Mouse (Mus musculus) G1E (cell line): Measurements from ENCODE around the gene Plod2. TPM values are rescaled to one million over a fixed set of nuclear protein-coding genes. Genes with fewer than 3 reads are reported as not detected.

Source experiments
- ATAC-seq: 2 replicates; pipeline ENCODE4 v1.8.0; 2016; ENCODE audit warnings: mild to moderate bottlenecking; ENCODE audit not compliant: insufficient number of reproducible peaks, poor library complexity, low FRiP score, severe bottlenecking; ENCODE audit errors: extremely low read depth
- DNase-seq: peaks from one replicate; pipeline ENCODE4 v3.0.0; 2012; ENCODE audit warnings: low spot score
- H3K27me3 ChIP-seq: 2 replicates; pipeline ENCODE4 v1.6.1; 2012; ENCODE audit warnings: mild to moderate bottlenecking, low read length, inconsistent platforms; ENCODE audit not compliant: insufficient read depth
- H3K36me3 ChIP-seq: replicated peaks from 2 replicates; pipeline ENCODE3; 2012; ENCODE audit warnings: mild to moderate bottlenecking, inconsistent platforms
- H3K4me1 ChIP-seq: 2 replicates; pipeline ENCODE4 v1.6.1; 2012; ENCODE audit warnings: low read depth, low read length, inconsistent platforms, mixed read lengths; ENCODE audit not compliant: insufficient read depth
- H3K4me3 ChIP-seq: 2 replicates; pipeline ENCODE4 v1.5.1; 2012; ENCODE audit warnings: low read depth, mild to moderate bottlenecking, inconsistent platforms, low read length, moderate library complexity, mixed read lengths
- H3K9me3 ChIP-seq: replicated peaks from 2 replicates; pipeline ENCODE4 v1.6.1; 2012; ENCODE audit warnings: inconsistent platforms
- CTCF ChIP-seq: IDR thresholded peaks from 2 replicates; pipeline ENCODE4 v1.5.1; 2012; ENCODE audit warnings: low read depth, low read length, inconsistent platforms, mixed read lengths
- GATA1 ChIP-seq: IDR thresholded peaks from 2 replicates; pipeline ENCODE4 v1.6.1; 2012; ENCODE audit warnings: borderline replicate concordance, low read length, inconsistent platforms, mixed read lengths
- GATA2 ChIP-seq: IDR thresholded peaks from 2 replicates; pipeline ENCODE4 v1.6.1; 2012; ENCODE audit warnings: low read depth, low read length, inconsistent platforms, borderline replicate concordance
- POLR2AphosphoS5 ChIP-seq: IDR thresholded peaks from 2 replicates; pipeline ENCODE4 v1.6.1; 2012; ENCODE audit warnings: low read depth, low read length, inconsistent platforms; ENCODE audit not compliant: insufficient replicate concordance
- TAL1 ChIP-seq: conservative IDR thresholded peaks from 2 replicates; pipeline ENCODE4 v1.6.1; 2012; ENCODE audit warnings: low read depth, low read length, inconsistent platforms, mixed read lengths
- polyA plus RNA-seq: library from polyadenylated mRNA; stranded (reverse); fragments of >175 nt; gene quantifications from 2 replicates; pipeline ENCODE4 v1.2.3, GENCODE M21; 2012
- total RNA-seq, 2 experiments: library from RNA; stranded (forward) in 1 of 2; stranded (reverse) in 1 of 2; fragments of 200-1000 nt in 1 of 2; fragments of >200 nt in 1 of 2; fragmentation: Nextera tagmentation in 1 of 2; gene quantifications; 2 replicates each; pipeline ENCODE4 v1.2.3; 2014 to 2017

Plod2 gene
- total and polyA plus RNA-seq, 3 experiments: 4.9 to 155 (median 123) TPM

GRCm38 (mm10) chr9:92617376-92617775 is 75.4 kb downstream of the Plod2 start:
- H3K9me3 ChIP-seq: no peaks in the 10 kb centered on the region
- H3K36me3 ChIP-seq: no peaks in the 10 kb centered on the region
- ATAC-seq (no peak), DNase-seq (no peak)
- no peak for TF ChIP-seq GATA2
- TF ChIP-seq TAL1: no peak
- no peak for TF ChIP-seq CTCF
- no peak for TF ChIP-seq POLR2AphosphoS5
- TF ChIP-seq GATA1: no peak
- peaks cover 3% of the 10 kb centered on the region for H3K27me3 ChIP-seq
- no peak overlapping the region for H3K4me3 ChIP-seq
- no peaks in the 10 kb centered on the region for H3K4me1 ChIP-seq

GRCm38 (mm10) chr9:92620088-92620487 is 78.1 kb downstream of the Plod2 start:
- H3K4me3 ChIP-seq: no peak overlapping the region
- DNase-seq (no peak), ATAC-seq (no peak)
- H3K4me1 ChIP-seq: no peaks in the 10 kb centered on the region
- no peaks in the 10 kb centered on the region for H3K9me3 ChIP-seq
- TF ChIP-seq POLR2AphosphoS5: no peak
- TF ChIP-seq GATA1: no peak
- TF ChIP-seq TAL1: no peak
- TF ChIP-seq GATA2: no peak
- TF ChIP-seq CTCF: no peak
- H3K36me3 ChIP-seq: no peaks in the 10 kb centered on the region
- H3K27me3 ChIP-seq: peaks cover 3% of the 10 kb centered on the region; the same call in 1 of the 2 replicates

GRCm38 (mm10) chr9:92621246-92621645 is 79.2 kb downstream of the Plod2 start:
- ATAC-seq (no peak), DNase-seq (no peak)
- no peak overlapping the region for H3K4me3 ChIP-seq
- no peaks in the 10 kb centered on the region for H3K4me1 ChIP-seq
- TF ChIP-seq GATA1: no peak
- TF ChIP-seq TAL1: no peak
- H3K9me3 ChIP-seq: no peaks in the 10 kb centered on the region
- peaks cover 3% of the 10 kb centered on the region; the same call in 1 of the 2 replicates for H3K27me3 ChIP-seq
- no peaks in the 10 kb centered on the region for H3K36me3 ChIP-seq

GRCm38 (mm10) chr9:92621878-92622282 is 79.9 kb downstream of the Plod2 start:
- ATAC-seq (no peak), DNase-seq (no peak)
- no peaks in the 10 kb centered on the region for H3K36me3 ChIP-seq
- no peaks in the 10 kb centered on the region for H3K9me3 ChIP-seq
- H3K4me3 ChIP-seq: no peak overlapping the region
- TF ChIP-seq CTCF (no peak), GATA1 (no peak), POLR2AphosphoS5 (no peak), GATA2 (no peak), TAL1 (no peak)
- peaks cover 3% of the 10 kb centered on the region; the same call in 1 of the 2 replicates for H3K27me3 ChIP-seq
- H3K4me1 ChIP-seq: no peaks in the 10 kb centered on the region

- no peak for TF ChIP-seq CTCF
- H3K9me3 ChIP-seq: no peaks in the 10 kb centered on the region
- no peaks in the 10 kb centered on the region for H3K36me3 ChIP-seq
- ATAC-seq (no peak), DNase-seq (no peak)
- H3K4me1 ChIP-seq: no peaks in the 10 kb centered on the region
- no peak overlapping the region for H3K4me3 ChIP-seq
- no peaks in the 10 kb centered on the region for H3K27me3 ChIP-seq
Measured at GRCm38 (mm10) chr9:92634792-92635191, 92.8 kb downstream of the Plod2 start.

- no peak overlapping the region for H3K4me3 ChIP-seq
- ATAC-seq (no peak), DNase-seq (no peak)
- no peaks in the 10 kb centered on the region for H3K4me1 ChIP-seq
- TF ChIP-seq TAL1: no peak
- TF ChIP-seq POLR2AphosphoS5: no peak
- TF ChIP-seq CTCF: no peak
- no peak for TF ChIP-seq GATA2
- no peak for TF ChIP-seq GATA1
- H3K9me3 ChIP-seq: no peaks in the 10 kb centered on the region
- H3K36me3 ChIP-seq: no peaks in the 10 kb centered on the region
- no peaks in the 10 kb centered on the region for H3K27me3 ChIP-seq
Measured at GRCm38 (mm10) chr9:92639200-92639897, 97.3 kb downstream of the Plod2 start.

- no peak for TF ChIP-seq TAL1
- TF ChIP-seq POLR2AphosphoS5: no peak
- TF ChIP-seq GATA1: no peak
- no peak for TF ChIP-seq CTCF
- no peaks in the 10 kb centered on the region for H3K27me3 ChIP-seq
- DNase-seq (no peak), ATAC-seq (no peak)
- H3K36me3 ChIP-seq: no peaks in the 10 kb centered on the region
- no peak overlapping the region for H3K4me3 ChIP-seq
- no peaks in the 10 kb centered on the region for H3K4me1 ChIP-seq
- H3K9me3 ChIP-seq: no peaks in the 10 kb centered on the region
Measured at GRCm38 (mm10) chr9:92641717-92642116, 99.7 kb downstream of the Plod2 start.

Other genes with a start within 250 kb of the Plod2 start
- gene 1700057G04Rik, start 232.8 kb upstream of the Plod2 start, total RNA-seq (2014; fragmentation: Nextera tagmentation): not detected in 2 replicates
- 0.22 TPM in 1 of 2 replicates, not detected in the other for gene 1700057G04Rik, start 232.8 kb upstream of the Plod2 start, total RNA-seq (2017)
- gene 1700057G04Rik, start 232.8 kb upstream of the Plod2 start, polyA plus RNA-seq: not detected in 2 replicates
- gene Plscr4, start 84.8 kb upstream of the Plod2 start, total RNA-seq (2014; fragmentation: Nextera tagmentation): not detected in 2 replicates
- gene Plscr4, start 84.8 kb upstream of the Plod2 start, total RNA-seq (2017): 0.06 and 0.33 TPM in 2 replicates
- gene Plscr4, start 84.8 kb upstream of the Plod2 start, polyA plus RNA-seq: not detected in 2 replicates